Mouse (Mus musculus): Measurements from ENCODE around the gene Sult3a2.
"Not testable (repeated sequence)": the region's sequence is repeated elsewhere in the genome, so short reads cannot be mapped to it uniquely, and the experiment has no call there.

DNA sequence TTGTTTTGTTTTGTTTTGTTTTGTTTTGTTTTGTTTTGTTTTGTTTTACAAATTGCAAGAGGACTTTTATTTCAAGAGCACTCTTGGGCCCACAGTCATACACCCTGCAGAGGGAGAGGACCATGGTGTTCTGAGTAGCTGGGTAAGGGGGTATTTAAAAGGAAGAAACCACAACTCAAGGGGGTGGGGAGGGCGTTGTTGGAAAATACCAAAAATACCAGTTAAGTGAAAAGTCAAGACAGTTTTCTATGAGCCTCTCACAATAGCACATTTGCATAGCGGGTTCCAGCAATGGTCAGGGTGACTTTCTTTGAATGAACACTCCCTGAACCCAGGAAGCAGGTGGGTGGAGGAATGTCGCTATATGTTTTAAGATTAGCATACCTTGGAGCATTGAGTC, 5.7 kb upstream of the Sult3a2 start:
- not testable (repeated sequence) for TF ChIP-seq GATA1 (IDR thresholded peaks at IDR 0.05; ENCODE audit: borderline replicate concordance, low read length); FLI1 (IDR thresholded peaks at IDR 0.05; ENCODE audit: low read length)

All from megakaryocyte, embryonic 14.5 days (primary cell).